Mouse (Mus musculus) heart, postnatal 0 days (tissue): ENCODE results near the gene Aurkaip1. TPM values are rescaled to one million over a fixed set of nuclear protein-coding genes. Genes with fewer than 3 reads are reported as not detected.
A peak's percentile ranks its signal among the peaks of the same experiment; 100 is the strongest.

ENCODE experiments used
- ATAC-seq: fragments of 200-750 bp; cut with Nextera tagmentation; 2 replicates; pipeline ENCODE4 v1.8.0; 2017; ENCODE audit warnings: low read depth, moderate number of reproducible peaks, moderate library complexity; ENCODE audit not compliant: insufficient read depth
- DNase-seq: peaks from one replicate; pipeline ENCODE4 v3.0.0-alpha.2; 2016; ENCODE audit warnings: low spot score
- H3K27ac ChIP-seq: fragments of 300-500 bp; sonication (generic); 2 replicates; pipeline ENCODE4 v1.5.1; 2014; ENCODE audit warnings: low read depth, mild to moderate bottlenecking
- H3K27me3 ChIP-seq: fragments of 300-500 bp; sonication (generic); 2 replicates; pipeline ENCODE4 v1.6.1; 2014; ENCODE audit warnings: low read length, mixed read lengths; ENCODE audit not compliant: control insufficient read depth, insufficient read depth
- H3K36me3 ChIP-seq: fragments of 300-500 bp; sonication (generic); replicated peaks from 2 replicates; pipeline ENCODE4 v1.6.1; 2014; ENCODE audit warnings: low read length, mixed read lengths; ENCODE audit not compliant: control insufficient read depth, insufficient read depth
- H3K4me1 ChIP-seq: fragments of 300-500 bp; sonication (generic); 2 replicates; pipeline ENCODE4 v1.6.1; 2014; ENCODE audit warnings: antibody characterized with exemption; ENCODE audit not compliant: control insufficient read depth, insufficient read depth
- H3K4me2 ChIP-seq: fragments of 300-500 bp; sonication (generic); 2 replicates; pipeline ENCODE4 v1.6.1; 2014; ENCODE audit warnings: low read depth, mild to moderate bottlenecking, low read length, moderate library complexity
- H3K4me3 ChIP-seq: fragments of 300-500 bp; sonication (generic); 2 replicates; pipeline ENCODE4 v1.5.1; 2014; ENCODE audit warnings: low read depth, low read length
- H3K9ac ChIP-seq: fragments of 300-500 bp; sonication (generic); replicated peaks from 2 replicates; pipeline ENCODE4 v1.6.1; 2014; ENCODE audit warnings: low read depth, low read length, mixed read lengths
- H3K9me3 ChIP-seq: fragments of 300-500 bp; sonication (generic); replicated peaks from 2 replicates; pipeline ENCODE4 v1.6.1; 2016; ENCODE audit warnings: low read length; ENCODE audit not compliant: control insufficient read depth
- CTCF ChIP-seq: IDR thresholded peaks from 2 replicates; pipeline ENCODE4 v1.5.1; 2016; ENCODE audit warnings: antibody characterized with exemption, control low read depth, low read depth
- EP300 ChIP-seq: IDR thresholded peaks from 2 replicates; pipeline ENCODE4 v1.6.1; 2016; ENCODE audit warnings: antibody characterized with exemption, low read depth
- WGBS: fragments of 180-500 bp; shearing (Covaris S2); extraction: QIAGEN DNeasy Blood & Tissue Kit; methylation state at CpG from one replicate; pipeline ENCODE4 v1.1.7; 2014; 5-methylcytosine and 5-hydroxymethylcytosine counted together
- polyA plus RNA-seq: library from polyadenylated mRNA; unstranded; fragments of >200 nt; fragmentation: Nextera tagmentation; extraction: Ambion mirVana; gene quantifications from 2 replicates; pipeline ENCODE4 v1.2.1, GENCODE M21; 2015
- total RNA-seq: library from RNA; depleted of rRNA; stranded (reverse); fragments of >200 nt; gene quantifications from 2 replicates; pipeline ENCODE4 v1.2.3, GENCODE M21; 2014; ENCODE audit warnings: low replicate concordance

The Aurkaip1 gene
- total and polyA plus RNA-seq, 2 experiments from 2014 or later, result 122 to 155 TPM

- no peak overlapping the region for H3K27ac ChIP-seq
- no peak overlapping the region for H3K9ac ChIP-seq
- no peak for ATAC-seq
- H3K4me1 ChIP-seq, result no peaks in the 10 kb centered on the region
- no peaks in the 10 kb centered on the region for H3K36me3 ChIP-seq
- no peak for DNase-seq
- H3K9me3 ChIP-seq, result no peaks in the 10 kb centered on the region
- H3K4me3 ChIP-seq, result no peak overlapping the region
- TF ChIP-seq EP300 (no peak), CTCF (no peak)
- no peaks in the 10 kb centered on the region for H3K27me3 ChIP-seq
- 38% methylated on average over 2 of the region's 2 CpGs for WGBS
- H3K4me2 ChIP-seq, result no peak overlapping the region
These were observed 37.3 kb upstream of the Aurkaip1 start for GRCm38 (mm10) chr4:155793730-155794129.

- WGBS, result 93% methylated on average over 1 of the region's 1 CpGs
- Histone ChIP-seq H3K4me2 (no peak overlapping the region), H3K9ac (no peak overlapping the region), H3K4me3 (no peak overlapping the region), H3K27me3 (no peaks in the 10 kb centered on the region), H3K27ac (no peak overlapping the region), H3K9me3 (no peaks in the 10 kb centered on the region), H3K36me3 (peaks cover 15% of the 10 kb centered on the region), H3K4me1 (peaks cover 16% of the 10 kb centered on the region)
- TF ChIP-seq EP300 (no peak), CTCF (no peak)
- no peak for ATAC-seq
- DNase-seq, result no peak
These were observed 29.0 kb upstream of the Aurkaip1 start for GRCm38 (mm10) chr4:155802075-155802474.

- WGBS, result 6% methylated on average over 12 of the region's 12 CpGs
- Histone ChIP-seq H3K4me3 (peak within 1 kb of the TSS; percentile 84), H3K4me1 (peaks cover 16% of the 10 kb centered on the region), H3K27me3 (no peaks in the 10 kb centered on the region), H3K27ac (peak within 1 kb of the TSS; percentile 73), H3K9ac (peak within 1 kb of the TSS; percentile 83), H3K36me3 (peaks cover 23% of the 10 kb centered on the region), H3K9me3 (no peaks in the 10 kb centered on the region), H3K4me2 (peak within 1 kb of the TSS; percentile 85)
- DNase-seq (no peak), ATAC-seq (peak; percentile 40; the same call in 1 of the 2 replicates)
- TF ChIP-seq EP300 (no peak), CTCF (no peak)
These were observed 28.2 kb upstream of the Aurkaip1 start, which contains the start of gene Mrpl20 for GRCm38 (mm10) chr4:155802741-155803339. TSS of gene Mrpl20 (plus strand) at chr4:155802878.

GRCm38 (mm10) chr4:155803340-155804041 is 27.6 kb upstream of the Aurkaip1 start:
- peak; percentile 92 for DNase-seq
- H3K4me1 ChIP-seq, result peaks cover 16% of the 10 kb centered on the region
- peak overlapping the region; percentile 84 for H3K4me3 ChIP-seq
- H3K4me2 ChIP-seq, result peak overlapping the region; percentile 85
- H3K36me3 ChIP-seq, result peaks cover 29% of the 10 kb centered on the region
- peak; percentile 81 for TF ChIP-seq EP300
- TF ChIP-seq CTCF, result no peak
- H3K9ac ChIP-seq, result peak overlapping the region; percentile 83
- H3K27ac ChIP-seq, result peak overlapping the region; percentile 73
- under 1% methylated on average over 56 of the region's 58 CpGs for WGBS
- no peaks in the 10 kb centered on the region for H3K27me3 ChIP-seq
- no peaks in the 10 kb centered on the region for H3K9me3 ChIP-seq
- peak; percentile 99 for ATAC-seq

- TF ChIP-seq EP300, result no peak
- TF ChIP-seq CTCF, result no peak
- no peak overlapping the region for H3K4me3 ChIP-seq
- H3K36me3 ChIP-seq, result peaks cover 54% of the 10 kb centered on the region
- ATAC-seq (no peak), DNase-seq (no peak)
- 76% methylated on average over 3 of the region's 3 CpGs for WGBS
- H3K4me2 ChIP-seq, result no peak overlapping the region
- no peak overlapping the region for H3K9ac ChIP-seq
- no peaks in the 10 kb centered on the region for H3K27me3 ChIP-seq
- H3K9me3 ChIP-seq, result no peaks in the 10 kb centered on the region
- no peak overlapping the region for H3K27ac ChIP-seq
- peaks cover 18% of the 10 kb centered on the region for H3K4me1 ChIP-seq
These were observed 23.2 kb upstream of the Aurkaip1 start for GRCm38 (mm10) chr4:155807841-155808240.
